Mouse (Mus musculus) liver, embryonic 16.5 days (tissue): ENCODE data around the gene Matn3. TPM values are rescaled to one million over a fixed set of nuclear protein-coding genes. Genes with fewer than 3 reads are reported as not detected.

ENCODE experiments used
- polyA plus RNA-seq: library from polyadenylated mRNA; unstranded; fragments of >200 nt; fragmentation: Nextera tagmentation; extraction: Ambion mirVana; gene quantifications from 2 replicates; pipeline ENCODE4 v1.2.1, GENCODE M21; 2015

Matn3 gene
- polyA plus RNA-seq, 1 experiment from 2014 or later = 0.09 TPM

Other genes starting within 250 kb of the Matn3 start
- 24.8 and 25.6 TPM in 2 replicates for gene Sdc1, start 176.6 kb upstream of the Matn3 start, polyA plus RNA-seq
- 71.2 and 72.0 TPM in 2 replicates for gene Laptm4a, start 26.3 kb upstream of the Matn3 start, polyA plus RNA-seq
- gene Wdr35, start 26.0 kb downstream of the Matn3 start, polyA plus RNA-seq = 0.79 and 1.1 TPM in 2 replicates
- 13.3 and 14.9 TPM in 2 replicates for gene Ttc32, start 82.1 kb downstream of the Matn3 start, polyA plus RNA-seq